Mouse (Mus musculus) embryonic facial prominence, embryonic 15.5 days (tissue): ENCODE results near the gene Git1. TPM values are rescaled to one million over a fixed set of nuclear protein-coding genes. Genes with fewer than 3 reads are reported as not detected.

Source experiments
- ATAC-seq: fragments of 200-750 bp; cut with Nextera tagmentation; 2 replicates; pipeline ENCODE4 v1.8.0; 2017; ENCODE audit warnings: low read depth, moderate TSS enrichment; ENCODE audit not compliant: insufficient number of reproducible peaks, low FRiP score, low TSS enrichment
- H3K27ac ChIP-seq: fragments of 300-500 bp; sonication (generic); replicated peaks from 2 replicates; pipeline ENCODE4 v1.5.1; 2015; ENCODE audit warnings: mild to moderate bottlenecking, inconsistent platforms
- H3K27me3 ChIP-seq: fragments of 300-500 bp; sonication (generic); 2 replicates; pipeline ENCODE4 v1.6.1; 2015; ENCODE audit warnings: inconsistent platforms
- H3K36me3 ChIP-seq: fragments of 300-500 bp; sonication (generic); 2 replicates; pipeline ENCODE4 v1.6.1; 2015; ENCODE audit warnings: mild to moderate bottlenecking, inconsistent platforms
- H3K4me1 ChIP-seq: fragments of 300-500 bp; sonication (generic); 2 replicates; pipeline ENCODE4 v1.6.1; 2015; ENCODE audit warnings: inconsistent platforms
- H3K4me2 ChIP-seq: fragments of 300-500 bp; sonication (generic); replicated peaks from 2 replicates; pipeline ENCODE4 v1.6.1; 2015; ENCODE audit warnings: mild to moderate bottlenecking, inconsistent platforms
- H3K4me3 ChIP-seq: fragments of 300-500 bp; sonication (generic); replicated peaks from 2 replicates; pipeline ENCODE4 v1.5.1; 2015; ENCODE audit warnings: mild to moderate bottlenecking, inconsistent platforms
- H3K9ac ChIP-seq: fragments of 300-500 bp; sonication (generic); 2 replicates; pipeline ENCODE4 v1.6.1; 2015; ENCODE audit warnings: inconsistent platforms
- H3K9me3 ChIP-seq: fragments of 300-500 bp; sonication (generic); replicated peaks from 2 replicates; pipeline ENCODE4 v1.6.1; 2016; ENCODE audit warnings: inconsistent platforms
- WGBS: fragments of 180-500 bp; shearing (Covaris S2); methylation state at CpG from one replicate; pipeline ENCODE4 v1.1.7; 2015; 5-methylcytosine and 5-hydroxymethylcytosine counted together
- polyA plus RNA-seq: library from polyadenylated mRNA; unstranded; fragments of >200 nt; fragmentation: Nextera tagmentation; extraction: Ambion mirVana; gene quantifications from 2 replicates; pipeline ENCODE4 v1.2.1, GENCODE M21; 2015

The Git1 gene
- polyA plus RNA-seq, 1 experiment from 2014 or later = 11.7 TPM

GRCm38 (mm10) chr11:77492911-77493332 is 440 bp upstream of the Git1 start:
- no peaks in the 10 kb centered on the region for H3K9me3 ChIP-seq
- peak overlapping the region; percentile 94 for H3K4me2 ChIP-seq
- peak; percentile 74 for ATAC-seq
- WGBS = under 1% methylated on average over 32 of the region's 32 CpGs
- H3K27me3 ChIP-seq = no peaks in the 10 kb centered on the region
- peak overlapping the region; percentile 91 for H3K9ac ChIP-seq
- peak overlapping the region; percentile 94 for H3K27ac ChIP-seq
- peaks cover 79% of the 10 kb centered on the region for H3K4me1 ChIP-seq
- H3K36me3 ChIP-seq = no peaks in the 10 kb centered on the region
- peak overlapping the region; percentile 91 for H3K4me3 ChIP-seq

GRCm38 (mm10) chr11:77494344-77494676 is 948 bp downstream of the Git1 start:
- no peak for ATAC-seq
- no peaks in the 10 kb centered on the region for H3K27me3 ChIP-seq
- H3K4me1 ChIP-seq = peaks cover 76% of the 10 kb centered on the region
- H3K9ac ChIP-seq = peak overlapping the region; percentile 91
- H3K4me2 ChIP-seq = peak overlapping the region; percentile 94
- H3K27ac ChIP-seq = peak overlapping the region; percentile 85
- WGBS = 23% methylated on average over 4 of the region's 4 CpGs
- peak overlapping the region; percentile 91 for H3K4me3 ChIP-seq
- no peaks in the 10 kb centered on the region for H3K9me3 ChIP-seq
- H3K36me3 ChIP-seq = peaks cover 5% of the 10 kb centered on the region; the same call in 1 of the 2 replicates

- Histone ChIP-seq H3K4me3 (peak overlapping the region; percentile 91), H3K4me2 (peak overlapping the region; percentile 94), H3K4me1 (peaks cover 80% of the 10 kb centered on the region), H3K27me3 (no peaks in the 10 kb centered on the region), H3K36me3 (peaks cover 9% of the 10 kb centered on the region), H3K27ac (no peak overlapping the region), H3K9me3 (no peaks in the 10 kb centered on the region), H3K9ac (no peak overlapping the region)
- 70% methylated on average over 6 of the region's 6 CpGs for WGBS
- ATAC-seq = no peak
Observed at GRCm38 (mm10) chr11:77494782-77495181, 1.4 kb downstream of the Git1 start.

GRCm38 (mm10) chr11:77495507-77495906 is 2.1 kb downstream of the Git1 start:
- H3K27ac ChIP-seq = no peak overlapping the region
- H3K9me3 ChIP-seq = no peaks in the 10 kb centered on the region
- H3K4me3 ChIP-seq = no peak overlapping the region
- no peak overlapping the region for H3K4me2 ChIP-seq
- ATAC-seq = no peak
- no peaks in the 10 kb centered on the region for H3K27me3 ChIP-seq
- peaks cover 16% of the 10 kb centered on the region for H3K36me3 ChIP-seq
- H3K4me1 ChIP-seq = peaks cover 81% of the 10 kb centered on the region
- no peak overlapping the region for H3K9ac ChIP-seq

GRCm38 (mm10) chr11:77497341-77497756 is 4.0 kb downstream of the Git1 start:
- Histone ChIP-seq H3K4me3 (no peak overlapping the region), H3K9me3 (no peaks in the 10 kb centered on the region), H3K27me3 (no peaks in the 10 kb centered on the region), H3K4me1 (peaks cover 68% of the 10 kb centered on the region), H3K36me3 (peaks cover 27% of the 10 kb centered on the region), H3K9ac (no peak overlapping the region), H3K4me2 (no peak overlapping the region), H3K27ac (peak overlapping the region; percentile 66; the same call in 1 of the 2 replicates)
- ATAC-seq = no peak
- 35% methylated on average over 6 of the region's 6 CpGs for WGBS

GRCm38 (mm10) chr11:77497851-77498250 is 4.5 kb downstream of the Git1 start:
- H3K27ac ChIP-seq = peak overlapping the region; percentile 5; the same call in 1 of the 2 replicates

GRCm38 (mm10) chr11:77498261-77499139 is 5.1 kb downstream of the Git1 start:
- H3K27ac ChIP-seq = no peak overlapping the region
- no peak overlapping the region for H3K9ac ChIP-seq
- peaks cover 39% of the 10 kb centered on the region for H3K36me3 ChIP-seq
- no peak for ATAC-seq
- 58% methylated on average over 12 of the region's 12 CpGs for WGBS
- no peak overlapping the region for H3K4me3 ChIP-seq
- no peak overlapping the region for H3K4me2 ChIP-seq
- peaks cover 71% of the 10 kb centered on the region for H3K4me1 ChIP-seq
- no peaks in the 10 kb centered on the region for H3K9me3 ChIP-seq
- no peaks in the 10 kb centered on the region for H3K27me3 ChIP-seq

More at GRCm38 (mm10) chr11:77497851-77498250, 4.5 kb downstream of the Git1 start:
- 45% methylated on average over 4 of the region's 4 CpGs for WGBS
- no peaks in the 10 kb centered on the region for H3K9me3 ChIP-seq
- no peak overlapping the region for H3K9ac ChIP-seq
- H3K4me1 ChIP-seq = peaks cover 65% of the 10 kb centered on the region
- H3K4me3 ChIP-seq = no peak overlapping the region
- no peaks in the 10 kb centered on the region for H3K27me3 ChIP-seq
- no peak for ATAC-seq
- peaks cover 32% of the 10 kb centered on the region for H3K36me3 ChIP-seq
- H3K4me2 ChIP-seq = no peak overlapping the region

- no peak for ATAC-seq
- H3K36me3 ChIP-seq = peaks cover 47% of the 10 kb centered on the region
- no peak overlapping the region for H3K4me3 ChIP-seq
- no peak overlapping the region for H3K9ac ChIP-seq
- H3K9me3 ChIP-seq = no peaks in the 10 kb centered on the region
- WGBS = 80% methylated on average over 7 of the region's 7 CpGs
- no peak overlapping the region for H3K4me2 ChIP-seq
- no peak overlapping the region for H3K27ac ChIP-seq
- H3K27me3 ChIP-seq = no peaks in the 10 kb centered on the region
- H3K4me1 ChIP-seq = peaks cover 69% of the 10 kb centered on the region
Observed at GRCm38 (mm10) chr11:77499354-77499753, 6.0 kb downstream of the Git1 start.

- H3K9me3 ChIP-seq = no peaks in the 10 kb centered on the region
- 0 out of 2 replicates have a peak overlapping the region, but pooled peaks have one; percentile 14 for H3K27ac ChIP-seq
- H3K9ac ChIP-seq = no peak overlapping the region
- no peak overlapping the region for H3K4me3 ChIP-seq
- 0 out of 2 replicates have a peak, but pooled peaks have one; percentile 4 for ATAC-seq
- H3K27me3 ChIP-seq = no peaks in the 10 kb centered on the region
- no peak overlapping the region for H3K4me2 ChIP-seq
- H3K36me3 ChIP-seq = peaks cover 60% of the 10 kb centered on the region
- WGBS = 74% methylated on average over 17 of the region's 17 CpGs
- H3K4me1 ChIP-seq = peaks cover 56% of the 10 kb centered on the region
Observed at GRCm38 (mm10) chr11:77500361-77501325, 7.3 kb downstream of the Git1 start.

GRCm38 (mm10) chr11:77501392-77501791 is 8.0 kb downstream of the Git1 start:
- 22% methylated on average over 5 of the region's 5 CpGs for WGBS
- Histone ChIP-seq H3K4me3 (no peak overlapping the region), H3K36me3 (peaks cover 68% of the 10 kb centered on the region), H3K9me3 (no peaks in the 10 kb centered on the region), H3K9ac (no peak overlapping the region), H3K4me2 (no peak overlapping the region), H3K4me1 (peaks cover 51% of the 10 kb centered on the region), H3K27ac (no peak overlapping the region), H3K27me3 (no peaks in the 10 kb centered on the region)
- ATAC-seq = no peak

- no peaks in the 10 kb centered on the region for H3K27me3 ChIP-seq
- no peaks in the 10 kb centered on the region for H3K9me3 ChIP-seq
- H3K4me2 ChIP-seq = no peak overlapping the region
- H3K27ac ChIP-seq = no peak overlapping the region
- H3K4me3 ChIP-seq = no peak overlapping the region
- peaks cover 73% of the 10 kb centered on the region for H3K36me3 ChIP-seq
- no peak for ATAC-seq
- WGBS = 88% methylated on average over 4 of the region's 4 CpGs
- peaks cover 53% of the 10 kb centered on the region for H3K4me1 ChIP-seq
- no peak overlapping the region for H3K9ac ChIP-seq
Observed at GRCm38 (mm10) chr11:77501971-77502370, 8.6 kb downstream of the Git1 start.
